Mouse (Mus musculus) kidney, postnatal 0 days (tissue): ENCODE results near the gene Rxylt1. TPM values are rescaled to one million over a fixed set of nuclear protein-coding genes. Genes with fewer than 3 reads are reported as not detected.

Source experiments
- ATAC-seq: fragments of 200-750 bp; cut with Nextera tagmentation; replicated peaks from 2 replicates; pipeline ENCODE4 v1.8.0; 2017; ENCODE audit warnings: low read depth, moderate number of reproducible peaks, moderate TSS enrichment, moderate library complexity; ENCODE audit not compliant: low FRiP score
- DNase-seq: peaks from one replicate; pipeline ENCODE4 v3.0.0-alpha.2; 2016; ENCODE audit warnings: low spot score
- H3K27ac ChIP-seq: fragments of 300-500 bp; sonication (generic); 2 replicates; pipeline ENCODE4 v1.5.1; 2014; ENCODE audit warnings: mild to moderate bottlenecking
- H3K27me3 ChIP-seq: fragments of 300-500 bp; sonication (generic); 2 replicates; pipeline ENCODE4 v1.6.1; 2014; ENCODE audit warnings: low read length, mixed read lengths; ENCODE audit not compliant: insufficient read depth
- H3K36me3 ChIP-seq: fragments of 300-500 bp; sonication (generic); 2 replicates; pipeline ENCODE4 v1.6.1; 2014; ENCODE audit warnings: low read length, mixed read lengths; ENCODE audit not compliant: insufficient read depth
- H3K4me1 ChIP-seq: fragments of 300-500 bp; sonication (generic); replicated peaks from 2 replicates; pipeline ENCODE4 v1.6.1; 2014; ENCODE audit warnings: antibody characterized with exemption, low read length, mixed read lengths; ENCODE audit not compliant: insufficient read depth
- H3K4me2 ChIP-seq: fragments of 300-500 bp; sonication (generic); 2 replicates; pipeline ENCODE4 v1.6.1; 2014; ENCODE audit warnings: mild to moderate bottlenecking, low read length, moderate library complexity, mixed read lengths
- H3K4me3 ChIP-seq: fragments of 300-500 bp; sonication (generic); replicated peaks from 2 replicates; pipeline ENCODE4 v1.5.1; 2014; ENCODE audit warnings: low read depth, low read length
- H3K9ac ChIP-seq: fragments of 300-500 bp; sonication (generic); 2 replicates; pipeline ENCODE4 v1.6.1; 2014; ENCODE audit warnings: low read depth, low read length
- H3K9me3 ChIP-seq: fragments of 300-500 bp; sonication (generic); replicated peaks from 2 replicates; pipeline ENCODE4 v1.6.1; 2016; ENCODE audit warnings: low read length, inconsistent platforms, mixed read lengths
- CTCF ChIP-seq: IDR thresholded peaks from 2 replicates; pipeline ENCODE4 v1.5.1; 2016; ENCODE audit warnings: antibody characterized with exemption, low read depth, mild to moderate bottlenecking, moderate library complexity
- WGBS: fragments of 180-500 bp; shearing (Covaris S2); extraction: QIAGEN DNeasy Blood & Tissue Kit; methylation state at CpG from one replicate; pipeline ENCODE4 v1.1.7; 2014; 5-methylcytosine and 5-hydroxymethylcytosine counted together
- polyA plus RNA-seq: library from polyadenylated mRNA; unstranded; fragments of >200 nt; fragmentation: Nextera tagmentation; extraction: Ambion mirVana; gene quantifications from 2 replicates; pipeline ENCODE4 v1.2.1, GENCODE M21; 2015

The Rxylt1 gene
- polyA plus RNA-seq, 1 experiment from 2014 or later = 75.5 TPM

GRCm38 (mm10) chr10:122033271-122033670, 63.9 kb downstream of the Rxylt1 start:
- Histone ChIP-seq H3K9ac (no peak overlapping the region), H3K4me2 (no peak overlapping the region), H3K9me3 (no peaks in the 10 kb centered on the region), H3K36me3 (no peaks in the 10 kb centered on the region), H3K4me3 (no peak overlapping the region), H3K4me1 (no peaks in the 10 kb centered on the region), H3K27ac (no peak overlapping the region), H3K27me3 (no peaks in the 10 kb centered on the region)
- DNase-seq = no peak
- WGBS = 74% methylated on average over 5 of the region's 5 CpGs
- TF ChIP-seq CTCF = no peak
- ATAC-seq = no peak

- no peak overlapping the region for H3K9ac ChIP-seq
- no peak for TF ChIP-seq CTCF
- no peaks in the 10 kb centered on the region for H3K9me3 ChIP-seq
- no peaks in the 10 kb centered on the region for H3K4me1 ChIP-seq
- no peaks in the 10 kb centered on the region for H3K36me3 ChIP-seq
- ATAC-seq (no peak), DNase-seq (no peak)
- no peak overlapping the region for H3K4me2 ChIP-seq
- H3K27me3 ChIP-seq = no peaks in the 10 kb centered on the region
- H3K27ac ChIP-seq = no peak overlapping the region
- WGBS = 70% methylated on average over 5 of the region's 5 CpGs
- no peak overlapping the region for H3K4me3 ChIP-seq
Observed at GRCm38 (mm10) chr10:122030420-122030819, 66.8 kb downstream of the Rxylt1 start.

- Histone ChIP-seq H3K9ac (no peak overlapping the region), H3K36me3 (no peaks in the 10 kb centered on the region), H3K4me2 (peak overlapping the region; percentile 43), H3K27ac (peak overlapping the region; percentile 57), H3K27me3 (no peaks in the 10 kb centered on the region), H3K9me3 (no peaks in the 10 kb centered on the region), H3K4me1 (no peaks in the 10 kb centered on the region), H3K4me3 (no peak overlapping the region)
- 38% methylated on average over 7 of the region's 7 CpGs for WGBS
- no peak for ATAC-seq
- peak; percentile 53 for DNase-seq
- no peak for TF ChIP-seq CTCF
Observed at GRCm38 (mm10) chr10:122029738-122030137, 67.4 kb downstream of the Rxylt1 start.

Other genes with a start within 250 kb of the Rxylt1 start
- gene Srgap1, start 50.1 kb downstream of the Rxylt1 start, polyA plus RNA-seq = 10.2 and 13.1 TPM in 2 replicates